Mouse (Mus musculus) T-helper 2 cell (primary cell): ENCODE measurements at regions not wholly inside any gene's neighbourhood (a gene's known extent, or its start where the extent isn't known, plus 50 kb on each side); places are given as distances from the start of the nearest gene placed in this dataset.

Source experiments
- in situ Hi-C: fragments of 300-600 bp; cut with MboI, MseI; formaldehyde crosslinking; loops from one replicate; pipeline ENCODE4 v1.15.1; 2025; ENCODE audit warnings: high pct_unique_total_duplicates

DNA sequence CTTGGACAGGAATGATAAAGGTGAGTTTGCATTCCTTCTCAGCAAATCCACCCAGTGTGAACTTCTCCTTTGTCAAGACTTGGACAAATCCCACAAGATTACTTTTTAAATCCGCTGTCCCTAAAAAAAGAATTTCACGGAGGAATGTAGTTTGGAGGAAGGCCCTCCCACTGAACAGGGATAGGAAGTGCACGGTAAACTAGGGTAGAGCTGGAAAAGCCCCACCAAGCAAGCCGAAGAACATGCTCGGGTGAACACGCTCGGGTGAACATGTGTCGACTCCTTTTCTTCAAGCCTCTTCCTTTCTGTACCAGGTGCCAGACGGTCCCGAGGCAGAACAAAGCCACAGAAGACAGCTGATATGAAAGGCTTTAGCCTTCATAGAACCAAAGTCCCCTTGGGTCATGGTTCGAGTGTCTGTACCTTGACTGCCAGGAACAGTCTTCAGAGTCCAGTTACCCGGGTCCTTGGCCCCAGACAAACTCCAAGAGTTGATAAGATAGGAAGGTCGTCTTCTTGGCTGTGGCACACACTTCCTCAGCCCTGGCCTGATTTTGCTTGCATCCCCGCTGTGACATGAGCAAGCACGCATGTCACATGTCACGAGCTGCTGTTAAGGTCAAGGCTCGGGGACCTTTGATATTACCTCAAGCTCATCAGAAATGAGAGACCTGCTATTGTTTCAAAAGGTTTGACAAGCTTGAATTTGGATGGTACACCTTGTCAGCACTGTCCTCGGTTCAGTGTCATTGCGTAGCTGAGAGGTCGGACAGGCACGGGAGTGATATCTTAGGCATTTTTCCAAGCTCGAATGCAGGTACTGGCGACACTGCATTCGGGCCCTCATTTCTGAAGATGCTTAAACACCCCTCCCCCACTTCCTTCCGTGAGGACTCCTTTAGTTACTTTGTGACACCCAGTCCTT, 51.5 kb upstream of the Ryk start:
- in situ Hi-C loops = loop anchor here (5.0 kb wide), 2 partner anchors 94 to 146 kb away; no protein-coding TSS in a partner anchor

DNA sequence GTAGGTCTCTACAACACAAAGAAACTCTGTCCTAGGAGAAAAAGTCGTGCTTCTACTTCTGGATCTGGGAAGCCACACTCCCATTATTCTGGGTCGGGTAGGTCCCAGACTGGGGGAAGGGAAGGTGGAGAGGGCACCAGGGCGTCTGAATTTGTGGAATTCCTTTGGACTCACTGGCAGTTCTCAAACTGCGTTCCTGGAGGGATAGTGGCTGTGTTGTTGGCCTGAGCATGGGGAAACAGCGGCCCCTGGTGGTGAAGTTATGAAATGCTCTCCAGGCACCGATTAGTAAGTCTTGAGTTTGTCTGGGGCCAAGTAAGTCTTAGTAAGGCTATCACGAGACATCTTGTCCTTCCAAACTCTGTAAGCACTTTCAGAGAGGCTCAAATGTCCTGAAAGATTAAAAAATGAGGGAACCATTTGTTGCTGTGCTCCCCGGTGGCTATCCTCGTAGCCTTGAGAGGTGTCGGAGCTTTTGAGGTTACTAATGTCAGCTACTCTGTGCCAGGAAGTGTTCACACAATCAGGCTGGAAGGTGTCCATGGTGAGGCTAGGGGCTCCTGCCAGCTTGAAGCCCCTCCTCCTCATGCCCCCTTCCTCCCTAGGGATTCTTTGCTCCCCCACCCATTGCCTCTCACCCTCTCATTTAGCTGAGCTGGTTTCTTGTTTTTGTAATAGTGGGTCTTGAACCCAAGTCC, 50.2 kb upstream of the Ryk start:
- in situ Hi-C loops = loop anchor here (5.0 kb wide), 2 partner anchors 93 to 147 kb away; no protein-coding TSS in a partner anchor
